Mouse (Mus musculus) forebrain, embryonic 15.5 days (tissue): ENCODE data around the gene Col5a2. TPM values are rescaled to one million over a fixed set of nuclear protein-coding genes. Genes with fewer than 3 reads are reported as not detected.
"Not testable (repeated sequence)": the region's sequence is repeated elsewhere in the genome, so short reads cannot be mapped to it uniquely, and the experiment has no call there.

Experiments used
- ATAC-seq: fragments of 200-750 bp; cut with Nextera tagmentation; replicated peaks from 2 replicates; pipeline ENCODE4 v1.8.0; 2017; ENCODE audit warnings: mild to moderate bottlenecking, moderate TSS enrichment, moderate library complexity
- H3K27ac ChIP-seq: fragments of 300-500 bp; sonication (generic); replicated peaks from 2 replicates; pipeline ENCODE4 v1.5.1; 2015; ENCODE audit warnings: mild to moderate bottlenecking, inconsistent platforms
- H3K27me3 ChIP-seq: fragments of 300-500 bp; sonication (generic); 2 replicates; pipeline ENCODE4 v1.6.1; 2015; ENCODE audit warnings: inconsistent platforms
- H3K36me3 ChIP-seq: fragments of 300-500 bp; sonication (generic); 2 replicates; pipeline ENCODE4 v1.6.1; 2015; ENCODE audit warnings: mild to moderate bottlenecking, inconsistent platforms
- H3K4me1 ChIP-seq: fragments of 300-500 bp; sonication (generic); 2 replicates; pipeline ENCODE4 v1.6.1; 2015; ENCODE audit warnings: inconsistent platforms
- H3K4me2 ChIP-seq: fragments of 300-500 bp; sonication (generic); replicated peaks from 2 replicates; pipeline ENCODE4 v1.6.1; 2015; ENCODE audit warnings: mild to moderate bottlenecking, inconsistent platforms
- H3K4me3 ChIP-seq: fragments of 300-500 bp; sonication (generic); 2 replicates; pipeline ENCODE4 v1.5.1; 2015; ENCODE audit warnings: mild to moderate bottlenecking, inconsistent platforms
- H3K9ac ChIP-seq: fragments of 300-500 bp; sonication (generic); replicated peaks from 2 replicates; pipeline ENCODE4 v1.6.1; 2015; ENCODE audit warnings: mild to moderate bottlenecking, inconsistent platforms
- H3K9me3 ChIP-seq: fragments of 300-500 bp; sonication (generic); 2 replicates; pipeline ENCODE4 v1.6.1; 2016; ENCODE audit warnings: inconsistent platforms
- WGBS: fragments of 180-500 bp; shearing (Covaris S2); methylation state at CpG from one replicate; pipeline ENCODE4 v1.1.7; 2015; ENCODE audit warnings: mixed read lengths; 5-methylcytosine and 5-hydroxymethylcytosine counted together
- polyA plus RNA-seq: library from polyadenylated mRNA; unstranded; fragments of >200 nt; fragmentation: Nextera tagmentation; extraction: Ambion mirVana; gene quantifications from 2 replicates; pipeline ENCODE4 v1.2.1, GENCODE M21; 2015

Gene Col5a2
- polyA plus RNA-seq, 1 experiment from 2014 or later = 9.6 TPM

DNA sequence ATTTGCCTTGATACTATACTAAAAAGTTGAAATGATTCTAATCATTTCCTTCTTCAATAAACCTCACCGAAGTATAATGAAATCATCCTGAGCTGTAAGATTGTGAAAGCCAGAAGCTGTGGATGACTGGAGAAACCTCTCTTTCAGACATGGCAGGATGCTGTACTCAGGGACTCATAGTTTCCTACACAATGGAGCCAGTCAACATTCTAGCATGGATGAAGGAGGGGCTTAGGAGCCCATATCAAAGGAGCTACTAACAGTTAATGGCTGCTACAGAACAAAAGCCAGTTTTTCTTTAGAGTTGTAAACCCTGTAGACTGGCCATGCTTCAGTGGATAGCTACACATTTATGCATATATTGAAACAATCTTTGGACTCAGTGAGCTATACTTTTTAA, 12.6 kb downstream of the Col5a2 start:
- no peak overlapping the region for H3K4me3 ChIP-seq
- ATAC-seq = no peak
- H3K9ac ChIP-seq = no peak overlapping the region
- no peak overlapping the region for H3K4me2 ChIP-seq
- no peaks in the 10 kb centered on the region for H3K9me3 ChIP-seq
- no peak overlapping the region for H3K27ac ChIP-seq
- no peaks in the 10 kb centered on the region for H3K36me3 ChIP-seq
- no peaks in the 10 kb centered on the region for H3K4me1 ChIP-seq
- 58% methylated on average over 1 of the region's 1 CpGs for WGBS
- H3K27me3 ChIP-seq = no peaks in the 10 kb centered on the region

DNA sequence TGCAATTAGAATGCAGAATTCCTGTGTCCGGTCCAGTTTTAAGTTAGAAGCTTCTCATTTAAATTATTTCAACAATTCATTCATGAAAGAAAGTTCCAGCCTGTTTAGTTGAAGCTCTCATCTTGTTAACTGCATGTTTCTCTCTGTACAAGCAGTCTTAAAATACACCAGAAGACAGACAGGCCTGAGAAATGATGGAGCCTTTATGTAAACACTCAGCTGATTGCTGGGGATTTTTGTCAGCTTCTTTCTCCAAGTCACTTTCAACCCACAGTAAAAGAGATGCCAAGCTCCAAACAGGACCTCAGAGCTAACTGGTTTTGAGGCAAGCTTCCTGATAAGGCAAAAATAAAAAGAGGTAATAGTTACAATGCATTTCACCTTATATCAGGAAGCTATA, 14.8 kb downstream of the Col5a2 start:
- 96% methylated on average over 1 of the region's 1 CpGs for WGBS
- no peak overlapping the region for H3K9ac ChIP-seq
- ATAC-seq = no peak

DNA sequence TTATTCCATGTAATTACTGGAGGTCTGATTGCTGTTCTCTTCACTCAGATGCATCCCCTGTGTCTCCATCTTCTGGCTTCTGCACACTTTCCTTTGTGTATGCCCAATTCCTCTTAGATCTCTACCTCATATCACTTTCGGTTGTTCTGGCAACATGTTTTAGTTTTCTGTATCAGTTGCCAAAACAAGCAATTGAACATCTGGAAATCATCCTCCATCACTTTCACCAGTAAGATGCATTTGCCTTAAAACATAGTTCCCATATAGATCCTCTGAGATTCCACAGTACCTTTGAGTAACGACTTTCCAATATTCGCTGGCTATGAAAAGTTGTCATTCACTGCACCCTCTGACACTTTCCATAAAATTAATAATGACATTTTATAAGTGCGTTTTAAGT, 20.1 kb downstream of the Col5a2 start:
- WGBS = 95% methylated on average over 4 of the region's 4 CpGs
- no peaks in the 10 kb centered on the region for H3K27me3 ChIP-seq
- no peak overlapping the region for H3K27ac ChIP-seq
- H3K9ac ChIP-seq = no peak overlapping the region
- no peak overlapping the region for H3K4me3 ChIP-seq
- no peak overlapping the region for H3K4me2 ChIP-seq
- H3K4me1 ChIP-seq = no peaks in the 10 kb centered on the region
- ATAC-seq = no peak
- no peaks in the 10 kb centered on the region for H3K9me3 ChIP-seq
- no peaks in the 10 kb centered on the region for H3K36me3 ChIP-seq

More for the DNA sequence above, 14.8 kb downstream of the Col5a2 start:
- Histone ChIP-seq H3K4me1 (no peaks in the 10 kb centered on the region), H3K27me3 (no peaks in the 10 kb centered on the region), H3K4me3 (no peak overlapping the region), H3K9me3 (no peaks in the 10 kb centered on the region), H3K4me2 (no peak overlapping the region), H3K27ac (no peak overlapping the region), H3K36me3 (no peaks in the 10 kb centered on the region)

DNA sequence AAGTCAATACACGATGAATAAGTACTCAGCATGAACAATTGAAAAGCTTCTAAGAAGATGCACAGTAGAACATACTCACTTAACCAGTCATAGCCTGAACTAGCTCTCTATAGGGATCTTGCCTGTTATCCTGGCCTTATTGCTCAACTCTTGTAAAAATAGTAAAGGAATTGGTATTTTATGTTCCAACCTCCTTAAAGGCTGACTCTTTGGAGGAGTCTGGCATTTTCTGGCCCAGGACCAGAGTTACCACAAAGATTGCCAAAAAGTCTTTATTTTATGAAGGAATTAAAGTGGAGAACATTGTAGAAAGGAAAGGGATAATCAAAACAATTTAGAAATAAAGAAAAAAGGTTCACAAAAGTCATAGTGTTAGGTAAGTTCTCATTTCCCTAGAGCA, 21.2 kb downstream of the Col5a2 start:
- H3K4me1 ChIP-seq = no peaks in the 10 kb centered on the region
- no peaks in the 10 kb centered on the region for H3K9me3 ChIP-seq
- no peaks in the 10 kb centered on the region for H3K27me3 ChIP-seq
- no peak overlapping the region for H3K9ac ChIP-seq
- ATAC-seq = no peak
- H3K27ac ChIP-seq = no peak overlapping the region
- no peaks in the 10 kb centered on the region for H3K36me3 ChIP-seq
- no peak overlapping the region for H3K4me2 ChIP-seq
- H3K4me3 ChIP-seq = no peak overlapping the region
- 89% methylated on average over 1 of the region's 1 CpGs for WGBS

DNA sequence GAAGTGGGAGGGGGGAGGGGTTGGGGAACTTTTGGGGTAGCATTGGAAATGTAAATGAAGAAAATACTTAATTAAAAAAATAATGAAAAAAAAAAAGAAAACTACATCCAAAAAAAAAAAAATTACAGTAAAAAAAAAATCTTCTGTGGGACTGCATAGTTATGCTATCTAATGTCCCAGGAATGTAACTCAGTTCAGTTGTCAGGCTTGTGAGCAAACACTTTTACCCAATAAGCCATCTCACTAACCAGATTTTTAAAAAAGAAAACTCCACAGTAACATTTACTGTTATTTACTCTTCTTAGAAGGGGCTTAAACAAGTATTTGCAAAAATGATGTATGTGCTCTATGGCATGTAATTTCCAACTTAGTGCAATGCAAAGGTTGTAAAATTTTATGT, 24.0 kb downstream of the Col5a2 start:
- Histone ChIP-seq H3K27me3 (no peaks in the 10 kb centered on the region), H3K4me3 (no peak overlapping the region), H3K9ac (no peak overlapping the region), H3K36me3 (no peaks in the 10 kb centered on the region), H3K4me1 (no peaks in the 10 kb centered on the region), H3K4me2 (no peak overlapping the region), H3K27ac (no peak overlapping the region), H3K9me3 (no peaks in the 10 kb centered on the region)
- ATAC-seq = no peak

DNA sequence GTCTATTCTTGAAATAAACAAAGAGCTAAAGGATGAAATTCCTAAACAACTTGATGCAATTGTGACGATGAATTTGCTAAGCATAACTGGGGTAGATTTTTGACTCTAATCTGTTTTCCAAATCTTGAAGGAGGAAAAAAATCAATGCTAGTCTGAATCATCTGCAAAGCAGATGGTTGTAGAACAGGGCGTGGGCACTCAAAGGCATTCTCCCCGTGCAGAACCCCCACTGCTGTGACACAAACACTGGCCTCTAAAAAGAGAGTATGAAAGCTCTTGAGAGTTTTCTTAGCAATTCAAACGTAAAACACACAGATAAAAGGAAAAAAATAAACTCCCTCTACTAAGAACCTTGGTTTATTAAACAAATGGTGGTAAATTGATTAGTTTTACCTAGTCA, 30.3 kb downstream of the Col5a2 start:
- H3K4me3 ChIP-seq = no peak overlapping the region
- ATAC-seq = no peak
- H3K27ac ChIP-seq = no peak overlapping the region
- no peak overlapping the region for H3K9ac ChIP-seq
- H3K9me3 ChIP-seq = no peaks in the 10 kb centered on the region
- WGBS = 51% methylated on average over 4 of the region's 4 CpGs
- H3K4me1 ChIP-seq = no peaks in the 10 kb centered on the region
- no peaks in the 10 kb centered on the region for H3K27me3 ChIP-seq
- H3K36me3 ChIP-seq = no peaks in the 10 kb centered on the region
- no peak overlapping the region for H3K4me2 ChIP-seq

DNA sequence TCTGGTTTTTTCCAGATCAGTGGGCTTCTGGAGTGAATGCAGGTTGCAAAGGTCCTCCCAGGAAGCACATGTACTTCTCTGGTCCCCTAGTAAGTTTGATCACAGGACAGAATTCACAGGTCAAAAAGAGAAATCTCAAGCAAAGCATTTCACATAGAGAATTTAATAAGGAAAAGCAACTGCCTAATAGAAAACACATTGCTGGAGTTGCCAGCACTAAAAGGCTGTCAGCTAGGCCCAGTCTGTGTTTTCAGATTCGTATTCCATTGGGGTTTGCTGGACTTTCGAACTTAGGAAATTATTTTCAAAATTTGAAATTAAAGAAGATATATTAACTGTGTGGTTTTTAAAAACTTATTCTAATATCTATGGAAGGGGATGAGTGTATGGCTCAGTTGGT, 42.3 kb downstream of the Col5a2 start:
- no peaks in the 10 kb centered on the region for H3K27me3 ChIP-seq
- no peaks in the 10 kb centered on the region for H3K4me1 ChIP-seq
- H3K27ac ChIP-seq = no peak overlapping the region
- no peak overlapping the region for H3K9ac ChIP-seq
- H3K9me3 ChIP-seq = no peaks in the 10 kb centered on the region
- no peaks in the 10 kb centered on the region for H3K36me3 ChIP-seq
- WGBS = 88% methylated on average over 2 of the region's 2 CpGs
- ATAC-seq = no peak
- no peak overlapping the region for H3K4me3 ChIP-seq
- no peak overlapping the region for H3K4me2 ChIP-seq

DNA sequence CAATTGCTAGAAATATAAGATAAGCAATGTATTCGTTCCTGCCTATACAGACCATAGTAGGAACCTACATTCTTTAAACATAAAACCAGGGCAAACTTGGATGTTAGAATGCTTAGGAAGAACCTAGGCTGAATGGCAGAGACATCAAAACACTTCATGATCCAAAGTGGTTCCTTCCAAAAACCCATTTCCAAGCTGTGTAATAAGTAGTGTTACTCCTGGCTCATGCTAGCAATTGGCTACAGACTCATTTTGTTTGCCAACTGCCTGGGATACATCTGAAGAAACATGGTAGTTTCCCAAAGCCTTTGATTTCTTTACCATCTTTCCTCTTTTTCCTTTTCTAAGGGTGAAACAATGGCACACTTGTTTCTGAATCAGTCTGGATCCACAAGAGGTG, 47.3 kb downstream of the Col5a2 start:
- no peaks in the 10 kb centered on the region for H3K27me3 ChIP-seq
- H3K9ac ChIP-seq = no peak overlapping the region
- no peak overlapping the region for H3K4me2 ChIP-seq
- no peak overlapping the region for H3K27ac ChIP-seq
- H3K4me3 ChIP-seq = no peak overlapping the region
- ATAC-seq = no peak
- 91% methylated on average over 1 of the region's 1 CpGs for WGBS
- H3K36me3 ChIP-seq = no peaks in the 10 kb centered on the region
- no peaks in the 10 kb centered on the region for H3K9me3 ChIP-seq
- H3K4me1 ChIP-seq = no peaks in the 10 kb centered on the region

DNA sequence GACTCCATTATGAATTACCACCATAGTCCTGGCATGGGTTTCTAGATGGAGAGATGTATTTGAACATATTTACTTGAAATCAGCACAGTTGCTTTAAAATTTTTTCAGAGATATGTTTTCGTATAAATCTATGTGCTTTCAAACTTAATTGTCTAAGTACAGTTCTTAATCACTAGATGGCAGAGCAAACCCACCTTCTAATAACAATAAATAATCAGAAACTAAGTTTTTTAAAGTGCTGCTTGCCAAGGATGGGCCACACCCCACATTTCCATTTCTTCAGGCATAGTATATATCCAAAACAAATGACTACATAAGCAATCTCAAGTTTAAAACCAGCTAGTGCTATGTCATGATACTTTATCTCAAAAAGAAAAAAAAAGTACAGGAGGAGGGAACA, 54.2 kb downstream of the Col5a2 start:
- Histone ChIP-seq H3K9ac (no peak overlapping the region), H3K9me3 (no peaks in the 10 kb centered on the region), H3K4me2 (no peak overlapping the region), H3K27me3 (no peaks in the 10 kb centered on the region), H3K4me1 (no peaks in the 10 kb centered on the region), H3K27ac (no peak overlapping the region), H3K4me3 (no peak overlapping the region), H3K36me3 (no peaks in the 10 kb centered on the region)
- WGBS = 95% methylated on average over 1 of the region's 1 CpGs
- no peak for ATAC-seq

DNA sequence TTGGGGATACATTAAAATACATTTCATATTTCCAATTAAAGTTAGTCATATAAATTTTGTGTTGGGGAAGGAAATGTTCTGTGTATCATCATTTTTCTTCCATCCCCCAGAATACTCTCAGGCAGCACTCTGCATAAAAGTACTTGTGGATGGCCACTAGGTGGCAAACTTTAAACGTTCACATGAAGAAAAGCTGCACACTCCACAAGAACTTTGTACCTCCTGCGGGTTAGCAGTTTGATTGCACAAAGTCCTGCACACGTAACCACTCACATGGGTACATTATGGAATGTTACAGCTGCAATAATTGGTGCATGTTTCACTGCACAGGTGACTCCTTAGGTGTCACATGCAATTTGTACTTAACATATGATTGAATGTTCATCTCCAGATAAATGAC, 71.2 kb downstream of the Col5a2 start:
- Histone ChIP-seq H3K4me2 (no peak overlapping the region), H3K27ac (no peak overlapping the region), H3K9me3 (no peaks in the 10 kb centered on the region), H3K27me3 (no peaks in the 10 kb centered on the region), H3K4me1 (no peaks in the 10 kb centered on the region), H3K4me3 (no peak overlapping the region), H3K36me3 (no peaks in the 10 kb centered on the region), H3K9ac (no peak overlapping the region)
- WGBS = 11% methylated on average over 3 of the region's 3 CpGs
- ATAC-seq = peak; percentile 84

DNA sequence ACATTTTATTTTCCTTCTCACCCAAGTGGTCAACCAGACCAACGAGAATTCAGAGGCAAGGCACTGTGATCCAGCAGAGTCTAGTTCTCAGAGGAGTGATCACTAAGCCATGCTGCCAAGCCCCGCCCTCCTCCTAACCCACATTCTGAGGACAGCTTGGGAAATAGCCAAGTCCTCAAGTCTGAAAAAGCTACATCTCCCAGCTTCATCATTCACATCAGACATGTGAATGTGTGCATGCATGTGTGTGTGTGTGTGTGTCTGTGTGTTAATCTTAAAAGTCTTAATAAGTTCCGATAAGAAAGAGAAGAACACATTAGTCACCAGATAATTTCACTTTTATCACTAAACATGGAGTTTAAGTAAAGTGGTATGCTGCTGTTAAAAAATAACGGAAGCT, 72.6 kb downstream of the Col5a2 start:
- Histone ChIP-seq H3K4me1 (no peaks in the 10 kb centered on the region), H3K27me3 (no peaks in the 10 kb centered on the region), H3K9me3 (no peaks in the 10 kb centered on the region), H3K36me3 (no peaks in the 10 kb centered on the region), H3K27ac (no peak overlapping the region), H3K9ac (no peak overlapping the region), H3K4me3 (no peak overlapping the region), H3K4me2 (no peak overlapping the region)
- ATAC-seq = no peak
- 87% methylated on average over 4 of the region's 4 CpGs for WGBS

DNA sequence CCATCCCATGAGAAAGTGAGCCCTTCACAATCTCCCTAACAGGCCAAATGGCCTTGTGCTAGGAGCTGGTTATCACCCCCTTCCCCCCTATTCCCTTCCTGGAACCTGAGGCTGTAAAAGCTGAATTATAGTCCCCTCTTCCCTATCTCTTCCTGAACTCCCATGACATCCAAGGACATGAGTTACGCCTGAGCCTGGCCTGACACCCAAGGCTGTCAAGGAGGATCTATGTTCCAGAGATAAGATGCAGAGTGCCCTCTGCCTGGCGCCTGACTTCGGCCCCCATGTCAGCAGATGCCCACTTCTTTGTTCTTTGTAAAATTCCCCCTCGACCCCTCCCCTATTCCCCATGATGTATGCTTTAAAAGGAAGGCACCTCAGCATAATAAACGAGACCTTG, 73.9 kb downstream of the Col5a2 start:
- H3K9ac ChIP-seq, H3K4me3 ChIP-seq, ATAC-seq, H3K27me3 ChIP-seq, H3K4me2 ChIP-seq, H3K9me3 ChIP-seq, H3K36me3 ChIP-seq, H3K27ac ChIP-seq, H3K4me1 ChIP-seq: not testable (repeated sequence)
- 83% methylated on average over 5 of the region's 5 CpGs for WGBS

DNA sequence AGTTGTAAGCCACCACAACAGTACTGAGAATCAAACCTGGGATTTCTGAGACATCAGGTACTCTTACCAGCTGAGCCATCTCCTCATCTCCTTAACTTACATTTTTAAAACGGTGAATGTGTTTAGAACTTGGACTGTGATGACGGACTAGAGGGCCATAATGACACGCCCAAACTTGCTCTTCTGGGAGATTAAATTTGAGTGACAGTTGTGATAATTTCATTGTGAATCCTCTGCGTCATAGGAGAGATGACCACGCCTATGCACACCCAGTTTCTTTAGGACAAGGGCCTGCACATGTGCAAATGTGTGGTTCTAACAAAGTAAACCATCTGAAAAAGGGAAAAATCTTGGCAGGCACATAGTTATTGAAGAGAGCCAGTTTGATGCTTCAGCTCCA, 79.2 kb downstream of the Col5a2 start:
- WGBS = 88% methylated on average over 5 of the region's 5 CpGs
- no peaks in the 10 kb centered on the region for H3K4me1 ChIP-seq

DNA sequence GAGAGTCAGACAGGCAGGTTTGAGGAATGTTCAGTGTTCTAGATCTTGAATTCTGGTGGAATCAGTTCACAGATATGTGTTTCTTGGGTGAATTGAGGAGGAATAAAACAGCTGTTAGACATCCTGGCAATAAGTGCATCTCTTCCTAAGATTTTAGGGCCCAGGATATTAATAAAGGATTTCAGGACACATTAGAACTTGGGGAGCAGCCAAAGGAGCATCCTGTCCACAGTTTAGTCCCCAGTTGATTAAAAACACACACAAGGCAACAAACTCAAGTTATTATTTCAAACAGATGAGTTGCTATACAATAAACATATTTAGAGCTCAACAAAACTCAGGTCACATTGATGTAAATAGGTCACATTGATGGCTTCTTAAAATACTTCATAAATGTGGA, 82.5 kb downstream of the Col5a2 start:
- H3K9ac ChIP-seq = no peak overlapping the region
- no peaks in the 10 kb centered on the region for H3K27me3 ChIP-seq
- H3K9me3 ChIP-seq = no peaks in the 10 kb centered on the region

More for the DNA sequence above, 79.2 kb downstream of the Col5a2 start:
- Histone ChIP-seq H3K9ac (no peak overlapping the region), H3K9me3 (no peaks in the 10 kb centered on the region), H3K27ac (no peak overlapping the region), H3K36me3 (no peaks in the 10 kb centered on the region), H3K27me3 (no peaks in the 10 kb centered on the region), H3K4me3 (no peak overlapping the region), H3K4me2 (no peak overlapping the region)
- ATAC-seq = no peak

More for the DNA sequence above, 82.5 kb downstream of the Col5a2 start:
- no peak overlapping the region for H3K4me2 ChIP-seq
- ATAC-seq = no peak
- H3K27ac ChIP-seq = no peak overlapping the region
- H3K4me3 ChIP-seq = no peak overlapping the region
- no peaks in the 10 kb centered on the region for H3K4me1 ChIP-seq
- no peaks in the 10 kb centered on the region for H3K36me3 ChIP-seq
